ENCODE assay signal across 10 mouse cellular contexts in the genomic region with DNA sequence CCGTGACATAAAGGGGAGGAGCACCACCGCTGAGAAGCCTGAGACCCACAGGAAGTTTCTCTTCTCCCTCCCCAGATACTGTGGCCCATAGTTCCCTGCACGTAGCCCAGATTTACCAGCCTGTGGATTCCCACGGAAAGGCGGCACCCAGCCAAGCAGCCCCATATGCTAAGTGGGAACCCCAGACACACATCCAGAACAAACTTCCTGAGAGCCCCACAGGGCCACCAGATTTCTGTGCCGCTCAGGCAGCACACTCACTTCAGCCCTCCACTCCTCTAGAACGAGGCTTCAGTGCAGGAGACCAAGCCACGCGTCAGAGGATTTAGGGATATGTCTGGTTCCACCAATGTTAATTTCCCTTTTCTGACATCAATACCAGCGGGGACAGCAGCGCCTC.
DNase-seq lines count a peak whose midpoint lies in the region; ATAC-seq lines count a peak whose summit lies in the region.
"Had no signal": no experiment of that assay in that cellular context is flagged by ENCODE, and none has a peak within 500 bp of the region (broad histone marks: within the 10 kb centered on the region; RNA-seq: fewer than 3 reads in every experiment).

No protein-coding gene starts in this region.

- H3K4me2 ChIP-seq in limb, embryonic 13.5 days (replicated peaks), result peak overlapping the region; percentile 3; the same call in 1 of the 2 replicates

- no peaks in the 10 kb centered on the region for H3K36me3 ChIP-seq in heart, embryonic 10.5 days
- no peaks in the 10 kb centered on the region for H3K36me3 ChIP-seq in limb, embryonic 13.5 days
- H3K36me3 ChIP-seq in limb, embryonic 10.5 days, result no peaks in the 10 kb centered on the region

- ATAC-seq in limb, embryonic 13.5 days (ENCODE audit: low FRiP score, low read depth), result no peak

- peak overlapping the region; percentile 72; the same call in 1 of the 2 replicates for H3K27ac ChIP-seq in heart, embryonic 10.5 days
- no peak overlapping the region for H3K27ac ChIP-seq in limb, embryonic 13.5 days
- no peak overlapping the region for H3K27ac ChIP-seq in limb, embryonic 10.5 days
- H3K27ac ChIP-seq: gastrocnemius, adult 2 months had no signal

- H3K9ac ChIP-seq in limb, embryonic 13.5 days, result no peak overlapping the region

- no peaks in the 10 kb centered on the region for H3K9me3 ChIP-seq in heart, embryonic 10.5 days
- no peaks in the 10 kb centered on the region for H3K9me3 ChIP-seq in limb, embryonic 13.5 days
- no peaks in the 10 kb centered on the region for H3K9me3 ChIP-seq in limb, embryonic 10.5 days (replicated peaks)

- H3K27me3 ChIP-seq in heart, embryonic 10.5 days (ENCODE audit: insufficient read depth, poor library complexity, severe bottlenecking), result no peaks in the 10 kb centered on the region; the same call in 1 of the 2 replicates
- no peaks in the 10 kb centered on the region; the same call in 1 of the 2 replicates for H3K27me3 ChIP-seq in limb, embryonic 13.5 days
- no peaks in the 10 kb centered on the region for H3K27me3 ChIP-seq in limb, embryonic 10.5 days (ENCODE audit: low read depth, poor library complexity, severe bottlenecking)

- peak overlapping the region; percentile 33 for H3K4me3 ChIP-seq in heart, embryonic 10.5 days
- no peak overlapping the region for H3K4me3 ChIP-seq in limb, embryonic 13.5 days
- H3K4me3 ChIP-seq in limb, embryonic 10.5 days, result no peak overlapping the region
- H3K4me3 ChIP-seq: gastrocnemius, adult 2 months had no signal

- H3K4me1 ChIP-seq in heart, embryonic 10.5 days, result peaks cover 44% of the 10 kb centered on the region
- H3K4me1 ChIP-seq in limb, embryonic 13.5 days, result peaks cover 36% of the 10 kb centered on the region
- H3K4me1 ChIP-seq in limb, embryonic 10.5 days, result peaks cover 52% of the 10 kb centered on the region

- DNase-seq in heart, embryonic 10.5 days (ENCODE audit: low spot score), result no peak
- no peak for DNase-seq in heart, adult 8-10 months (ENCODE audit: low spot score)
- no peak for DNase-seq in limb, embryonic 10.5 days (ENCODE audit: low spot score)
- DNase-seq in cerebellum, adult 9-11 months, result peak; percentile 82
- peak; percentile 42 to 52 for DNase-seq in left cerebral cortex, postnatal 36 days (ENCODE audit: low spot score in 2 of 2)
- no peak for DNase-seq in ovary, postnatal 36 days (ENCODE audit: low spot score)
- no peak for DNase-seq in natural killer cell, adult 2 months (ENCODE audit: low spot score in 2 of 2)
- DNase-seq: gastrocnemius, adult 2 months; lung, postnatal 36 days had no signal

- intact Hi-C loops in left cerebral cortex, postnatal 36 days (cut with DNase I), result no loop called here

- WGBS in heart, embryonic 10.5 days, result 45% methylated on average over 11 of the region's 11 CpGs
- WGBS in limb, embryonic 13.5 days, result 45% methylated on average over 11 of the region's 11 CpGs
- 66% methylated on average over 11 of the region's 11 CpGs for WGBS in limb, embryonic 10.5 days

Comparison
In these comparisons a context has a peak if more than half of its experiments do, and no peak if none do; other contexts are left out.
1. DNase-seq: peak in cerebellum, adult 9-11 months (single experiment) and left cerebral cortex, postnatal 36 days (2 of 2); none in heart, embryonic 10.5 days (single experiment), heart, adult 8-10 months (single experiment), limb, embryonic 10.5 days (single experiment), ovary, postnatal 36 days (single experiment) and natural killer cell, adult 2 months (0 of 2).